15 mouse cellular contexts compared by ENCODE assay signal in genomic region chr8:122875186-122875585, GRCm38 (mm10). TPM values are rescaled to one million over a fixed set of nuclear protein-coding genes. Genes with fewer than 3 reads are reported as not detected.
"Had no signal": no experiment of that assay in that cellular context is flagged by ENCODE, and none has a peak within 500 bp of the region (broad histone marks: within the 10 kb centered on the region; RNA-seq: fewer than 3 reads in every experiment).

No protein-coding gene starts in this region.

- H3K4me2 ChIP-seq: kidney, embryonic 15.5 days; limb, embryonic 13.5 days; midbrain, embryonic 11.5 days; midbrain, embryonic 15.5 days; neural tube, embryonic 12.5 days had no signal

- H3K9me3 ChIP-seq: kidney, embryonic 15.5 days; limb, embryonic 13.5 days; midbrain, embryonic 15.5 days; neural tube, embryonic 12.5 days had no signal

- ATAC-seq: midbrain, embryonic 15.5 days had no signal

- DNase-seq: kidney, postnatal 14 days; lung, adult 2 months; lung, postnatal 10 days; lung, postnatal 4 days; retina, postnatal 1 day; right cerebral cortex, postnatal 4 days; spleen, adult 18-20 months; thymus, adult 18-20 months; thymus, postnatal 14 days had no signal

- H3K4me3 ChIP-seq: kidney, embryonic 15.5 days; limb, embryonic 13.5 days; midbrain, embryonic 15.5 days; neural tube, embryonic 12.5 days had no signal

- H3K36me3 ChIP-seq: kidney, embryonic 15.5 days; limb, embryonic 13.5 days; midbrain, embryonic 15.5 days; neural tube, embryonic 12.5 days had no signal

- H3K9ac ChIP-seq: kidney, embryonic 15.5 days; limb, embryonic 13.5 days; liver, embryonic 14.5 days; midbrain, embryonic 15.5 days; neural tube, embryonic 12.5 days had no signal

- H3K4me1 ChIP-seq: midbrain, embryonic 15.5 days had no signal

- H3K27me3 ChIP-seq: kidney, embryonic 15.5 days; limb, embryonic 13.5 days; midbrain, embryonic 15.5 days; neural tube, embryonic 12.5 days had no signal

- H3K27ac ChIP-seq: kidney, embryonic 15.5 days; limb, embryonic 13.5 days; liver, embryonic 14.5 days; midbrain, embryonic 15.5 days; neural tube, embryonic 12.5 days had no signal

RNA-seq across cellular contexts. Expression of gene Cdh15, which starts 27.4 kb away (rescaled TPM):
- polyA plus RNA-seq: liver, embryonic 14.5 days had no signal
